Mouse (Mus musculus) liver, embryonic 12.5 days (tissue): Measurements from ENCODE around the gene Sspo. TPM values are rescaled to one million over a fixed set of nuclear protein-coding genes. Genes with fewer than 3 reads are reported as not detected.

Experiments
- ATAC-seq: fragments of 200-750 bp; cut with Nextera tagmentation; 2 replicates; pipeline ENCODE4 v1.8.0; 2017; ENCODE audit warnings: moderate number of reproducible peaks, mild to moderate bottlenecking, moderate library complexity
- H3K27ac ChIP-seq: fragments of 300-500 bp; sonication (generic); 2 replicates; pipeline ENCODE4 v1.5.1; 2016; ENCODE audit warnings: mild to moderate bottlenecking
- H3K27me3 ChIP-seq: fragments of 300-500 bp; sonication (generic); replicated peaks from 2 replicates; pipeline ENCODE4 v1.6.1; 2016; ENCODE audit warnings: mild to moderate bottlenecking, moderate library complexity
- H3K36me3 ChIP-seq: fragments of 300-500 bp; sonication (generic); 2 replicates; pipeline ENCODE4 v1.6.1; 2016; ENCODE audit warnings: mild to moderate bottlenecking, moderate library complexity
- H3K4me1 ChIP-seq: fragments of 300-500 bp; sonication (generic); 2 replicates; pipeline ENCODE4 v1.6.1; 2016
- H3K4me2 ChIP-seq: fragments of 300-500 bp; sonication (generic); 2 replicates; pipeline ENCODE4 v1.6.1; 2016; ENCODE audit warnings: mild to moderate bottlenecking, moderate library complexity
- H3K4me3 ChIP-seq: fragments of 300-500 bp; sonication (generic); 2 replicates; pipeline ENCODE4 v1.5.1; 2016; ENCODE audit warnings: mild to moderate bottlenecking, moderate library complexity
- H3K9ac ChIP-seq: fragments of 300-500 bp; sonication (generic); 2 replicates; pipeline ENCODE4 v1.6.1; 2016; ENCODE audit warnings: mild to moderate bottlenecking, moderate library complexity
- H3K9me3 ChIP-seq: fragments of 300-500 bp; sonication (generic); replicated peaks from 2 replicates; pipeline ENCODE4 v1.6.1; 2016; ENCODE audit warnings: mild to moderate bottlenecking, moderate library complexity
- WGBS: fragments of 180-500 bp; shearing (Covaris S2); methylation state at CpG from one replicate; pipeline ENCODE4 v1.1.7; 2016; ENCODE audit not compliant: insufficient replicate concordance; 5-methylcytosine and 5-hydroxymethylcytosine counted together
- polyA plus RNA-seq: library from polyadenylated mRNA; unstranded; fragments of >200 nt; fragmentation: Nextera tagmentation; extraction: Ambion mirVana; gene quantifications from 2 replicates; pipeline ENCODE4 v1.2.1, GENCODE M21; 2016

Gene Sspo
- polyA plus RNA-seq, 1 experiment from 2014 or later = 0.04 TPM

- no peak for ATAC-seq
- no peak overlapping the region for H3K4me2 ChIP-seq
- no peaks in the 10 kb centered on the region; the same call in 1 of the 2 replicates for H3K36me3 ChIP-seq
- 69% methylated on average over 8 of the region's 8 CpGs for WGBS
- H3K9me3 ChIP-seq = no peaks in the 10 kb centered on the region
- peaks cover 14% of the 10 kb centered on the region; the same call in 1 of the 2 replicates for H3K27me3 ChIP-seq
- H3K9ac ChIP-seq = no peak overlapping the region
- H3K27ac ChIP-seq = no peak overlapping the region
- peaks cover 17% of the 10 kb centered on the region; the same call in 1 of the 2 replicates for H3K4me1 ChIP-seq
- no peak overlapping the region for H3K4me3 ChIP-seq
Observed at GRCm38 (mm10) chr6:48534913-48535312, 86.9 kb downstream of the Sspo start.

- ATAC-seq = no peak
- H3K27me3 ChIP-seq = peaks cover 14% of the 10 kb centered on the region; the same call in 1 of the 2 replicates
- H3K9me3 ChIP-seq = no peaks in the 10 kb centered on the region
- H3K4me3 ChIP-seq = no peak overlapping the region
- H3K27ac ChIP-seq = no peak overlapping the region
- no peak overlapping the region for H3K4me2 ChIP-seq
- WGBS = 39% methylated on average over 4 of the region's 4 CpGs
- no peak overlapping the region for H3K9ac ChIP-seq
- H3K36me3 ChIP-seq = no peaks in the 10 kb centered on the region; the same call in 1 of the 2 replicates
- H3K4me1 ChIP-seq = 0 out of 2 replicates have a peak, but pooled peaks cover 10% of the 10 kb centered on the region
Observed at GRCm38 (mm10) chr6:48536091-48536490, 88.1 kb downstream of the Sspo start.

GRCm38 (mm10) chr6:48537105-48537954, 89.3 kb downstream of the Sspo start, which contains the start of gene Atp6v0e2:
Gene Atp6v0e2 (plus strand): TSS chr6:48537615.
- H3K4me2 ChIP-seq = peak within 1 kb of the TSS; percentile 60
- no peaks in the 10 kb centered on the region for H3K9me3 ChIP-seq
- no peak within 1 kb of the TSS for H3K27ac ChIP-seq
- no peaks in the 10 kb centered on the region; the same call in 1 of the 2 replicates for H3K36me3 ChIP-seq
- H3K9ac ChIP-seq = no peak within 1 kb of the TSS
- H3K4me3 ChIP-seq = peak within 1 kb of the TSS; percentile 32
- 10% methylated on average over 38 of the region's 38 CpGs for WGBS
- 0 out of 2 replicates have a peak, but pooled peaks cover 10% of the 10 kb centered on the region for H3K4me1 ChIP-seq
- H3K27me3 ChIP-seq = peaks cover 14% of the 10 kb centered on the region; the same call in 1 of the 2 replicates
- ATAC-seq = 0 out of 2 replicates have a peak, but pooled peaks have one; percentile 19

GRCm38 (mm10) chr6:48538841-48539737, 91.1 kb downstream of the Sspo start:
- 0 out of 2 replicates have a peak, but pooled peaks cover 10% of the 10 kb centered on the region for H3K4me1 ChIP-seq

GRCm38 (mm10) chr6:48539860-48540259, 91.8 kb downstream of the Sspo start:
- Histone ChIP-seq H3K4me1 (0 out of 2 replicates have a peak, but pooled peaks cover 10% of the 10 kb centered on the region), H3K4me2 (no peak overlapping the region), H3K9ac (no peak overlapping the region), H3K27me3 (peaks cover 14% of the 10 kb centered on the region; the same call in 1 of the 2 replicates), H3K27ac (no peak overlapping the region), H3K9me3 (no peaks in the 10 kb centered on the region), H3K36me3 (no peaks in the 10 kb centered on the region), H3K4me3 (no peak overlapping the region)
- no peak for ATAC-seq
- 64% methylated on average over 5 of the region's 5 CpGs for WGBS

More at GRCm38 (mm10) chr6:48538841-48539737, 91.1 kb downstream of the Sspo start:
- H3K27me3 ChIP-seq = peaks cover 14% of the 10 kb centered on the region; the same call in 1 of the 2 replicates
- no peak overlapping the region for H3K9ac ChIP-seq
- no peaks in the 10 kb centered on the region for H3K9me3 ChIP-seq
- no peak for ATAC-seq
- H3K4me2 ChIP-seq = no peak overlapping the region
- no peak overlapping the region for H3K27ac ChIP-seq
- no peak overlapping the region for H3K4me3 ChIP-seq
- no peaks in the 10 kb centered on the region for H3K36me3 ChIP-seq
- WGBS = 55% methylated on average over 5 of the region's 5 CpGs

- no peaks in the 10 kb centered on the region for H3K36me3 ChIP-seq
- no peak overlapping the region for H3K4me3 ChIP-seq
- WGBS = 44% methylated on average over 3 of the region's 3 CpGs
- H3K27me3 ChIP-seq = peaks cover 14% of the 10 kb centered on the region; the same call in 1 of the 2 replicates
- H3K9ac ChIP-seq = no peak overlapping the region
- ATAC-seq = no peak
- H3K27ac ChIP-seq = no peak overlapping the region
- no peak overlapping the region for H3K4me2 ChIP-seq
- no peaks in the 10 kb centered on the region for H3K9me3 ChIP-seq
- H3K4me1 ChIP-seq = 0 out of 2 replicates have a peak, but pooled peaks cover 10% of the 10 kb centered on the region
Observed at GRCm38 (mm10) chr6:48540721-48541120, 92.7 kb downstream of the Sspo start.

- Histone ChIP-seq H3K27me3 (peaks cover 12% of the 10 kb centered on the region; the same call in 1 of the 2 replicates), H3K4me3 (no peak overlapping the region), H3K9me3 (no peaks in the 10 kb centered on the region), H3K9ac (no peak overlapping the region), H3K36me3 (no peaks in the 10 kb centered on the region), H3K4me1 (0 out of 2 replicates have a peak, but pooled peaks cover 16% of the 10 kb centered on the region), H3K4me2 (no peak overlapping the region), H3K27ac (no peak overlapping the region)
- no peak for ATAC-seq
- 36% methylated on average over 7 of the region's 7 CpGs for WGBS
Observed at GRCm38 (mm10) chr6:48541560-48542450, 93.8 kb downstream of the Sspo start.

- no peaks in the 10 kb centered on the region for H3K36me3 ChIP-seq
- no peak overlapping the region for H3K27ac ChIP-seq
- H3K9ac ChIP-seq = no peak overlapping the region
- no peak for ATAC-seq
- WGBS = 58% methylated on average over 3 of the region's 3 CpGs
- H3K4me3 ChIP-seq = no peak overlapping the region
- H3K4me1 ChIP-seq = 0 out of 2 replicates have a peak, but pooled peaks cover 10% of the 10 kb centered on the region
- no peaks in the 10 kb centered on the region for H3K9me3 ChIP-seq
- peaks cover 4% of the 10 kb centered on the region; the same call in 1 of the 2 replicates for H3K27me3 ChIP-seq
- no peak overlapping the region for H3K4me2 ChIP-seq
Observed at GRCm38 (mm10) chr6:48542631-48543030, 94.6 kb downstream of the Sspo start.

- H3K9ac ChIP-seq = no peak overlapping the region
- no peaks in the 10 kb centered on the region for H3K9me3 ChIP-seq
- no peak for ATAC-seq
- no peak overlapping the region for H3K27ac ChIP-seq
- no peak overlapping the region for H3K4me3 ChIP-seq
- H3K4me2 ChIP-seq = no peak overlapping the region
- WGBS = 61% methylated on average over 5 of the region's 5 CpGs
- H3K36me3 ChIP-seq = no peaks in the 10 kb centered on the region
- H3K27me3 ChIP-seq = no peaks in the 10 kb centered on the region
- 0 out of 2 replicates have a peak, but pooled peaks cover 10% of the 10 kb centered on the region for H3K4me1 ChIP-seq
Observed at GRCm38 (mm10) chr6:48545251-48545650, 97.2 kb downstream of the Sspo start.

GRCm38 (mm10) chr6:48546271-48546670, 98.2 kb downstream of the Sspo start:
- no peak for ATAC-seq
- Histone ChIP-seq H3K9me3 (no peaks in the 10 kb centered on the region), H3K4me2 (no peak overlapping the region), H3K27me3 (no peaks in the 10 kb centered on the region), H3K36me3 (no peaks in the 10 kb centered on the region), H3K4me1 (0 out of 2 replicates have a peak, but pooled peaks cover 10% of the 10 kb centered on the region), H3K9ac (no peak overlapping the region), H3K27ac (no peak overlapping the region), H3K4me3 (no peak overlapping the region)
- WGBS = 17% methylated on average over 1 of the region's 1 CpGs
